Mouse (Mus musculus) layer of hippocampus, adult 8-10 months (tissue): ENCODE results near the gene Blmh. TPM values are rescaled to one million over a fixed set of nuclear protein-coding genes. Genes with fewer than 3 reads are reported as not detected.

ENCODE experiments used
- DNase-seq, 2 experiments: peaks; one replicate each; pipeline ENCODE4 v3.0.0; 2022; ENCODE audit warnings: low spot score in 2 of 2
- total RNA-seq, 4 experiments: library from RNA; stranded (reverse); gene quantifications; 2 replicates each; pipeline ENCODE4 v1.2.4; 2022

Blmh gene
- total RNA-seq, 4 experiments from 2014 or later, result 56.1 to 62.0 (median 59.3) TPM

- no peak for DNase-seq
Measured at GRCm38 (mm10) chr11:76997916-76998704, 73.5 kb downstream of the Blmh start, which contains the start of gene Slc6a4. Slc6a4 (plus strand) TSS chr11:76998603.

- DNase-seq, result no peak
Measured at GRCm38 (mm10) chr11:76998705-76999226, 74.2 kb downstream of the Blmh start.

GRCm38 (mm10) chr11:77000741-77001140 lies 76.1 kb downstream of the Blmh start:
- no peak for DNase-seq

GRCm38 (mm10) chr11:77002361-77002760 lies 77.8 kb downstream of the Blmh start:
- no peak for DNase-seq

GRCm38 (mm10) chr11:77005881-77006280 lies 81.3 kb downstream of the Blmh start:
- no peak for DNase-seq

- DNase-seq, result no peak
Measured at GRCm38 (mm10) chr11:77006616-77007015, 82.0 kb downstream of the Blmh start.

- no peak for DNase-seq
Measured at GRCm38 (mm10) chr11:77009069-77010025, 84.7 kb downstream of the Blmh start.

GRCm38 (mm10) chr11:77010762-77011475 lies 86.3 kb downstream of the Blmh start:
- no peak for DNase-seq

GRCm38 (mm10) chr11:77018046-77018445 lies 93.4 kb downstream of the Blmh start:
- no peak for DNase-seq

GRCm38 (mm10) chr11:77019539-77019938 lies 94.9 kb downstream of the Blmh start:
- DNase-seq, result no peak

GRCm38 (mm10) chr11:77021749-77022396 lies 97.3 kb downstream of the Blmh start:
- no peak for DNase-seq

- DNase-seq, result no peak
Measured at GRCm38 (mm10) chr11:77026559-77026958, 102.0 kb downstream of the Blmh start.

- no peak for DNase-seq
Measured at GRCm38 (mm10) chr11:77028157-77028556, 103.5 kb downstream of the Blmh start.

GRCm38 (mm10) chr11:77031151-77031934 lies 106.7 kb downstream of the Blmh start:
- no peak for DNase-seq

Other genes with a start within 250 kb of the Blmh start
- under 1 TPM; 0.39 to 0.57 (median 0.46) TPM for gene Trarg1, start 245.0 kb upstream of the Blmh start, total RNA-seq
- 10 to 100 TPM; 44.1 to 69.8 (median 54.0) TPM for gene Gosr1, start 161.2 kb upstream of the Blmh start, total RNA-seq
- gene Cpd, start 77.8 kb upstream of the Blmh start, total RNA-seq, result 10 to 100 TPM; 62.5 to 68.6 (median 64.4) TPM
- gene Tmigd1, start 22.6 kb upstream of the Blmh start, total RNA-seq, result not detected
- gene Slc6a4, start 73.8 kb downstream of the Blmh start, total RNA-seq, result under 1 TPM in 1 of 4 experiments, not detected in 3; 0.14 TPM
- 10 to 100 TPM; 15.0 to 20.8 (median 19.8) TPM for gene Nsrp1, start 153.6 kb downstream of the Blmh start, total RNA-seq